Mouse (Mus musculus): ENCODE measurements around the gene Eipr1.
"Not testable (repeated sequence)": the region's sequence is repeated elsewhere in the genome, so short reads cannot be mapped to it uniquely, and the experiment has no call there.

Gene Eipr1

GRCm38 (mm10) chr12:28889068-28889674 lies 137.6 kb downstream of the Eipr1 start:
- DNase-seq (ENCODE audit: low spot score) = no peak

- no peak for DNase-seq (ENCODE audit: low spot score)
These were observed 139.9 kb downstream of the Eipr1 start for GRCm38 (mm10) chr12:28891523-28891922.

- no peak for DNase-seq (ENCODE audit: low spot score)
These were observed 145.0 kb downstream of the Eipr1 start for GRCm38 (mm10) chr12:28896577-28896976.

- DNase-seq (ENCODE audit: low spot score) = no peak
These were observed 146.7 kb downstream of the Eipr1 start for GRCm38 (mm10) chr12:28898307-28898706.

GRCm38 (mm10) chr12:28899696-28900095 lies 148.1 kb downstream of the Eipr1 start:
- no peak for DNase-seq (ENCODE audit: low spot score)

GRCm38 (mm10) chr12:28900341-28900740 lies 148.7 kb downstream of the Eipr1 start:
- DNase-seq (ENCODE audit: low spot score) = no peak

GRCm38 (mm10) chr12:28902132-28902531 lies 150.5 kb downstream of the Eipr1 start:
- DNase-seq (ENCODE audit: low spot score) = no peak

GRCm38 (mm10) chr12:28903082-28903481 lies 151.5 kb downstream of the Eipr1 start:
- no peak for DNase-seq (ENCODE audit: low spot score)

- no peak for DNase-seq (ENCODE audit: low spot score)
These were observed 153.9 kb downstream of the Eipr1 start for GRCm38 (mm10) chr12:28905486-28905885.

GRCm38 (mm10) chr12:28906016-28906415 lies 154.4 kb downstream of the Eipr1 start:
- no peak for DNase-seq (ENCODE audit: low spot score)

GRCm38 (mm10) chr12:28906809-28907297 lies 155.2 kb downstream of the Eipr1 start:
- peak; percentile 34 for DNase-seq (ENCODE audit: low spot score)

GRCm38 (mm10) chr12:28907814-28908213 lies 156.2 kb downstream of the Eipr1 start:
- no peak for DNase-seq (ENCODE audit: low spot score)

- no peak for DNase-seq (ENCODE audit: low spot score)
These were observed 158.2 kb downstream of the Eipr1 start for GRCm38 (mm10) chr12:28909851-28910250.

GRCm38 (mm10) chr12:28910568-28910967 lies 159.0 kb downstream of the Eipr1 start:
- DNase-seq (ENCODE audit: low spot score) = no peak

- DNase-seq (ENCODE audit: low spot score) = no peak
These were observed 160.8 kb downstream of the Eipr1 start for GRCm38 (mm10) chr12:28912351-28912936.

GRCm38 (mm10) chr12:28913099-28913498 lies 161.5 kb downstream of the Eipr1 start:
- DNase-seq (ENCODE audit: low spot score) = no peak

GRCm38 (mm10) chr12:28914056-28914455 lies 162.5 kb downstream of the Eipr1 start:
- DNase-seq (ENCODE audit: low spot score) = not testable (repeated sequence)

Measured in yolk sac, embryonic 10.5 days (tissue).